Mouse (Mus musculus) kidney, postnatal 14 days (tissue): ENCODE results near the gene Bad.

Experiments used
- DNase-seq: peaks from one replicate; pipeline ENCODE4 v3.0.0; 2022; ENCODE audit warnings: mixed read lengths

Bad gene

DNA sequence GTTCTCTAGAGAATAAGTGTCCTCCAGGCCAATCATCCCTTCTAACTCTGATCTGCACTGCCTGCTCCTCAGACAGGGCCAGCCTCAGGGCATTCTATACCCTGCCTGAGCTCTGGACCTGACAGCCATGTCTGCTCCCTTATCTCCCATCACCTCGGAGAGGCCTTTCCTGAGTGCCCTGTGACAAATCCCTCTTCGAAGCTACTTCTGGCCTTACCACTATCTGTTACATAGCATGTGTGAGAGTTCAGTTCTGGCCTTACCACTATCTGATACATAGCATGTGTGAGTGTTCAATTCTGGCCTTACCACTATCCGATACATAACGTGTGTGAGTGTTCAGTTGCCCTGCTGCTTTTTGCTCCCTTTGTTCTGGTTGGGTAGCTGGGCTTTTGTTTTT, 26.4 kb upstream of the Bad start:
- DNase-seq: no peak

DNA sequence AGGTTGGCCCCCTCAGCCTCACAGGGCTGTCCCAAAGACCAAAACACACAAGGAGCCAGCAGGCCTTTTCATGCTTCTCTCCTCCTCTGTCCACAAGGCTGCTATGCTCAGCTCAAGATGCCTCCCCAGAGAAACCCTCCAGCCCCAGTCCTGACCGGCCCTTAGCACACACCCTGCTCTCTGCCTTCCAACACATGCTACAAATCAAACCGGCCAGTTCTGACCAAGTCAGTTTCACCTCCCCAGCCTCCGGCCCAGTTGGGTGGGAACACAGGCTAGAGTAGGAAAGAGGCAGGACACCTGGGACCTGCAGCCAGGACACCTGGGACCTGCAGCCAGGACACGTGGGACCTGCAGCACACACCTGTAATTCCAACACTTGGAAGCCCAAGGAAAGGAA, 25.2 kb upstream of the Bad start:
- no peak for DNase-seq

DNA sequence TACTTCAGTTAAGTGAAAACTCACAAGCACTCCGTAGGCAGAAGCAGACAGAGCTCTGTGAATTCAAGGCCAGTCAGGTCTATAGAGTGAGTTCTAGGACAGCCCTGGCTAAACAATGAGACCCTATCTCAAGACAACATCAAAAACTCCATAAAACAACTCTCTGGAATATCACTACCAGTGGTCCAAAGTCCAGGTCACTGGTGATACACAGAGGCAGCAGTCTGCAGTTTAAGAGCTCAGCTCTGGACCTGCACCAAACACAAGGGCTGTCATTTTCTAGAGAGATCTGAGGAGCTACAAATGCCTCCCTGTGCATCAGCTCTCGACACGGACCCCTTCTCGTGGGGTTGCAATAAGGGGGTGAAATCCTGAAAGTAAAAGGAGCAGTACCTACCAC, 23.3 kb upstream of the Bad start:
- no peak for DNase-seq

DNA sequence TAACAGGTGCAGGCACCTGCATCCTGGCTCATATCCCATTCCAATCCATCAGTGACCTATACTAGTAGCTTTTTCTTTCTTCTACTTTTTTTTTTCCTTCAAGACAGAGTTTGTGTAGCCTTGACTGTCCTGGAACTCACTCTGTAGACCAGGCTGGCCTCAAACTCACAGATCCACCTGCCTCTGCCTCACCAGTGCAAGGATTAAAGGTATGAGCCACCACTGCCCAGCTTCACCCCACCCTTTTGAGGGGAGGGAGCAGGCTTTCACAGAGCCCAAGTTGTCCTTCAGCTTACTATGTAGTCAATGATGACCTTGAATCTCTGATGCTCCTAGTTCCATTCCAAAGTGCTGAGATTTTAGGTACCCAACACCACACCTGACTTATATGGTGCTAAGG, 22.2 kb upstream of the Bad start:
- DNase-seq: no peak

DNA sequence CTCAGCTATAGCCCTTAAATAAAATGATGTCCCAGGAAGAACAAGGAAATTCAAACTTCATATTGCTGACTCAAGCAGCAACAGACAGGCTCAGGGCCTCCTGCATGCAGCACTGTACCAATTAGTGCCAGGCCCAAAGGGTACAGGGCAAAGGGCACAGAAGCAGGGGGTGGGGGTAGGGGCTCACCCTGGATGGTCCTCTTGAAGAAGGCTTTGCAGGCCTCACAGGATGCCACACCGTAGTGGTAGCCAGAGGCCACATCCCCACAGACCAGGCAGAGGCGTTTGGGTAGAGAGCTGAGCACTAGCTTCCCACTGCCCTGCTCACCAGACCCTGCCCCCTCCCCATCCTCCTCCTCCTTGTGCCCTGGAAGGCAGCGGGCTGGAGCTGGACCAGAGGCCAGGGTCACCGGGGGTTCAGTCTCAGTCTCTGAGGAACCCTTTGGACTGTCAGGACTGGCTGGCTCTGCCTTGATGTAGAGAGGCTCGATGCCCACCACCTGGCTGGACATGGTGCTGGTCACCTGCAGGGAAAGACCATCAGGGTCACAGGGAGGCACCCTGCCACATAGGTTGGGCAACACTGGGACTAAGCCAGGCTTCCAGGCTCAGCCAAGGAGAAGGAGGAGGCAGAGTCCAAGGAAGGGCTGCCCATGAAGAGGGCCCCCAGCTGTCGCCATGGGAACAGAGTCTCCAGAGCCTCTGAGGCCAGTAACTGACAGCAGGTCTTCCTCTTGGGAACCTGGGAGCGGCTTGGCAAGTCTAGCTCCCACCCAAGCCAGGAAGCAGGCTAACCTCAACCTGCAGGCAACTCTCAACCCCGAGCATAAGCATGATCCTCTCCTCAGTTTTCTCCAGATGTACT, 21.6 kb upstream of the Bad start:
- DNase-seq: peak; percentile 85

DNA sequence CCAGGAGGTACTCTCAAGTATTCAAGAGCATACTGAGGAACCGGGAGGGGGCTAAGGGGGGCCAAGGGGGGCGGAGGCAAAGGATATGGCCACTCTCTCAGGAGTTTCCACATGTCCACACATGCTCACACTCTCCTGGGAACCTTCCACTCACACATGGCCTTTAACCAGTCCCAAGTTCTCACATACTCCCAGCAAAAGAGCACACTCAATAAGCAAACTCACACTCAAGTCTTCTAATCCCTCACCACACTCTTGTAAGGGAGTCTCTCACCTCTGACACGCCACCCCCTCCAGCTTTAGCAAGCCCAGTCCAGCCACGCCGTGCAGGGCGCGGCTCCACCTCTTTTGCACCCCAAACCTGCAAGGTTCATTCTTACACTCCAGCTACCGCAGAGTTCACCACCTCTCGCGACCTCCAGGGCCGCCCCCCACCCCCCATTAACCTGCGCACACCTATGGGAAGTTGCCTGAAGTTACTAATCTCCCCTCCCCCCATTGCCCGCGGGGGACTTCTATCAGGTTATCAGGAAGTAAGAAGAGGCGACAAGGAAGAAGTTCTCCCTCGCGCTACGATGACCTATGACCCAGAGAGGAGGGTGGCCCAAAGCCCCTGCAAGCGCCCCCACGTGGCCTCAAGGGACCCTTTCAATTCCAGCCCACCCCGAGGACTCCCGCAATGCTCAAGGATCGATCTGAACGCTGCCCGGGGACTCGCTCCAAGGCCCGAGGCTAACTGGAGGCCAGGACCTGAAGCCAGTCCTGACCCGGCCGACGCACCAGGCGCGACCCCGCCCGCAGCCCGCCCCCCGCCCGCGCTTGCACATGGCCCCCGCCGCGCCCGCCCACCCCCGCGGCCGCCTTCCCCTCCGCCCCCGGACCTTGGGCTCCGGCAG, 20.7 kb upstream of the Bad start:
- no peak for DNase-seq

DNA sequence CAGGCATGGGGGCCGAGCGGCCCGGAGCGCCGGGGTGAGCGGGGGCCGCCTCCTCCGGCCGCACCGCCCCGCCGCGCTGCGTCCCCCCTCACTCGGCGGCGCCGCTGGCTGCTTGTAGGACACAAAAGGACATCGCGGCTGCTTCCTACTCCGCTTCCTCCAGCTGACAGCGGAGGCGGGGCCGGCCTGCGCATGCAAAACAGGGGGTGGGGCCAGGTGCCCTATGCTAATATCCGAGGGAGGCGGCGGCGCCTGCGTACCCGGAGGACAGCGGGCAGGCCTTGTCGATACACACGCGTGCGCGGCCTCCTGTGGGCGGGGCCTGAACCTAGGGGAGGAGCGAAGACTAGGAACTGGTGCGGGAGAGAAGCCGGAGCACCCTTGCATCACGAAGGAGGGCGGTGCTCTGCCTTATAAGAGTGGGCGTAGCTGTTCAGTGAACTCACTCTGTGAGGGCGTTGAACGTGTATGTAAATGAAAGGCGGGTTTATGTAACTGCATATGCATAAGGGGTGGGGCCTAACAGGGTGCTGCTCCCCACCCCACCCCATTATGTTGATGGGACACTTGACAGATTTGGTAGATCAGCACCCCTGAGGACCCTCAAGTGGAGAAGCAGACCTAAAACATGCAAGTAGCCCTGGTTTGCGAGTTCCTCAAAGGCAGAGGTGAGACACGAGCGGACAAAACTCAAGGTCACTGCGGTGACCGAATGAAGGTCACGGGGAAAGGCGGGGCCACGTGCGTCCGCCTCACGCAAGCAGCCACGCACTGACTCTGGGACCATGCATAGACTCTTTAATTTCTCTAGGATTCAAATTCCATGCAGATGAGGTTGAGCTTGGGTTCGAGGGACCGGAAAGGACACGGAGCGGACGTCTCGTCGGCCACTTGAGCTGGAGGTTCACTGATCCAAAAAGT, 19.8 kb upstream of the Bad start, which contains the start of gene Esrra:
TSS of gene Esrra (minus strand) at position 167 of the 921 bp plus-strand sequence.
- peak; percentile 100 for DNase-seq

DNA sequence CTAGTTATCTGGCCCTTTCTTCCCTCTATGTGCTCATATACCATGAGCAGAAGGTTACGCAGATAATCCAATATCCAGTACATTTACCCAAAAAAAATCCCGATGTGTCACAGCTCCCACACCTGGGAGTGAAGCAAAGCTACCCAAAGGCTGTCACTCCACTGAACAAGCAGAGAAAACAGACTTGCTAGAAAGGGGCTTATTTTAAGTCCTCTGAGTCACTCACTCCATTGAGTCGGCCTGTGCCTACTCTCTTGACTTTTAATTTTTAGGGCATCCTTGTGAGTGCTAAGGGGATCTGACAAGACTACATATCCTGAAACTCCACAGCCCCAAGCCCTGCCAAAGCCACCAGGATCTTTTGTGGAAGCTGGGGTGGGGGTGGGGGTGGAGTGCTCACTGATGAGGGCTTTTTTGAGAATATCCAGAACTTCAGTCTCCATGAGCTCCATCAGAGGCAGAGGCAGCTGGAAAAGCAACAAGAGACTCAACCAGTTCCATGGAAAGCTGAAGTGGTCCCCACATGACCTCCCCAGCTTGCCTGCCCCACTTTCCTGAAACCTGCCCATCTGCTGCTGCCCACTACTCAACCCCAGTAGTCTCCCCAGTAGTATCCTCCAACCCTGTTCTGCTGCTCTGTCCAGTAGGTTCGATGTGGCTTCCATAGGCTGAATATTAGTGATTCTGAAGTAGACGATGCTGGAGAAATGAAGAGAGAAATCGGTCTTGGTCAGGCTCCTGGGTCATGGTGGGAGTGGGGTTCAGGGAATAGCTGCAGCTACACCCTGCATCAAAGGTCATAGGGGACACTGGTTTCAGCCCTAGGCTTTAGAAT, 18.5 kb upstream of the Bad start:
- no peak for DNase-seq

DNA sequence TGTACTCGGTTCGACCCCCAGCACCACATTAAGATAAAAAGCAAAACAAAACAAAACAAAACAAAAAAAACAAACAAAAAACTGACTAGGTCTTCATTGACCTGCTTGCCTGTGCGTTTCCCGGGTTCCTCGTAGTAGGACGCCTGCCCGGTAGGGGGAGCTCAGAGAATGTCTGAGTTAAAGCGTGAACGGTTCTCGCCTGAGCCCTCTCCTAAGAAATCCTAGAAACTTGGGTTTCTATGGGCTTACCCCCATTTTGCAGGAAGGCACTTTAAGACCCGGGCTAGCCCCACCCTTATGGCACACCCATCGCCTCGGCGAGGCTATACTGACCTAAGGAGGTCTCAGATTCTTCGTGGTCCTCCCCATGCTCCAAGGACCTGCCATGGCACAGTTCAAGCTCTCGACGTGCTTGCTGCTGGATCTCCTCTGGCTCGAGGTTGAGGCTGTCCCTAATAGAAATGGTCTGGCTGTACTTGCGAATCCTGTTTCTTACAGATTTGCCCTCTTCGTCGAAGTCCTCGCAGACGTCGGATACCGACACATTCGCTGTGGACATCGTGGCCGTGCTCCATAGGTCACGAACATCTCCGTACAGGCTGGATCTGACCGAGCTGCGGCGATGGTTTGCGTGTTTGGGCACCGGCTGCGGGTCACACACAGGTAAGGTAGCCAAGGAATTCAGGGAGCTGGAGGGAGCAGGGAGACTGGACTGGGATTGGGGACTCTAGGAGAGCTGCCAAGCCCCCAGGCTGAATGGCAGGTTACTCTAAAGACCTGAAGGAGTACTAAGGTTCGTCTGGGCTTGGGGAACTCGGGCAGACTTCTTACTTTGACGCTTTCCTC, 17.0 kb upstream of the Bad start:
- peak; percentile 91 for DNase-seq

DNA sequence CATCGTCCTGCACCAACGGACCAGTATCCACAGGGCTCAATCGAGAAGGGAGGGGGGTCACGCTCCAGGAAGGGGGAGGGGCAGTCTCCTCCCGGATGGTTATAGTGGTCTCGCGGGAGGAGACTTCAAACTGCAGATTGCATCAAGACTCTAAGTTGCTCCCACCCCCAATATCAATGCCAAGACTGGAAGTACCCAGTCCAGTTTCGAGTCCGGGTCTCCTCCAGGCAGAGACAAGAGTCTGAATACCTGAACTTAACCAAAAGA, 16.4 kb upstream of the Bad start, which contains the start of gene Catsperz:
TSS of gene Catsperz (minus strand) at position 74 of the 267 bp plus-strand sequence.
- DNase-seq: no peak

DNA sequence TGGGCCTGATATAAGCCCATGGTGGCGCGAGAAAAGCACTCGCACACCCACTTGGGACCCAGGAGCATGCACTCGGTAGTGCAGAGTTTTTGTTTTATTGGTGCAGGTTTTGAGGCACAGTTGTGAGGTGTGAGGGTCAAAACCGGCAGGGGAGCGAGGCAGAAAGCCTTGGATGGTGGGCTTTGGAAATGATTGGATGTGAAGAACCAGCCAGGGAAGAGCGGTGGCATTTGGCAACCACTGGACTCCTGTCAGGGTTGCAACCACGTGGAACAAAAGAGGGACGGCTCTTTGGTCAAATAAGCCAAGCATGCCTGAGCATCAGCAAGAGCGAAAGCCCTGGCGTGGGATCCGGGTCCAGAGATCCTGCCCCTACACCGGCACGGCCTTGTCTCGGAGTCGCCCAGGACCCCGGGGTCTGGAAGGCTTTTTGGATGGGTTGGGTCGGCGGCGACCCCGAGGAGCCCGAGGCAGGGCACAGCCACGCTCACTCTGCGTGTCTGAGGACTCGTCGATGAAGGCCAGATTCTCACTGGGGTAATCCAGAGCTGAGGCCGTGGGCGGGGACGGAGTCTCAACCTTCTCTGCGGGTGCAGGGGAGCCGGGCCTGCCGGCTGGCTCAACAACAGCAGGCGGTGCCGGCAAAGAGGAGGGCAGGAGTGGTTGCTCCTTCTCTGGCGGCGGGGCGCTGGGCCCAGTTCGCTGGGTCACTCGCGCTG, 15.9 kb upstream of the Bad start:
- DNase-seq: no peak

DNA sequence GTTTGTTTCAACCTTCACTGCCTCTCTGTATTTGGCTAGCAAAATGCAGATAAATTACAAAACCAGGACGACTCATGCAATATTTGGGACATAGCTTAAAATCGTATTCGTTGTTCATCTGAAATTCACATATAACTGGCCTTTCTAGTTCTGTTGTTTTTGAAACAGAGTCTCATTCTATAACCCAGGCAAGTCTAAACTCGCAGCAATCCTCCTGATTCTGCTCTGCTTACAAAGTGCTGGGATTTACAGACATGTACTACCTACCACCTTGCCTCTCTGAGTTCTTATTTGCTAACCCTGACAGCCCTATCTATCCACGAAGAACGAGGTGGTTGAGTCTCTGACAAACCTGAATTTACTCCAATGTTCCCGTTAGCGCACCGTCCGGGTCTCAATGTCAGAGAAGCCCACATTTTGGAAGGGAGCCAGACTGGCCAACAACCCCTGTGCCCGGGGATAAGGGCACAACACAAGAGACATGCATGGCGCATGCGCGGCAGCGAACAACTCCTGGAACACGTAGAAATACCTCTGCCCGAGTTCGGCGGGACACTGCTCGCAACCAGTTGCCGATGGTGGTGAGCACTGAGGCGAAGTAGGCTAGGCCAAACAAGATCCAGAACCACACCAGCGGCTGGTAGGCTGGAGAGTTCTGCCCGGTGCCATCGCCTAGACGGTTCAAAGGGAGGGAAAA, 15.0 kb upstream of the Bad start:
- DNase-seq: peak; percentile 74

DNA sequence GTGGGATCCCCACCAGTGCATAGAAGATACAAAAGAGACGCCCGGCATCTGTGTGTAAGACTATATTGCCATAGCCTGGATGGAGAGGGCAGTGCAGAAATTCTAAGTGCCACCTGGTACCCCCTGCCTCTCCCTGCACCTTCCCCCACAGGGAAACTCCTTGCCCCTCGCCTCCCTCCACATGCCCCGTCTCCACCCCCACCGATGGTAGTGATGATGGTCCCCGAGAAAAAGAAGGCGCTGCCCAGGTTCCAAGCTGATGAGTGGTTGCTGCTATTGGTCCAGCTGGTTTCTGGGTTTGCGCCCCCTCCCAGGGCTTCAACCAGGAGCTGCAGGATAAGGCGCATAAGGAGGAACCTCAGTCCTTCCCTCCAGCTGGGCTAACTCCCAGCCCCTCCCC, 13.6 kb upstream of the Bad start:
- no peak for DNase-seq

DNA sequence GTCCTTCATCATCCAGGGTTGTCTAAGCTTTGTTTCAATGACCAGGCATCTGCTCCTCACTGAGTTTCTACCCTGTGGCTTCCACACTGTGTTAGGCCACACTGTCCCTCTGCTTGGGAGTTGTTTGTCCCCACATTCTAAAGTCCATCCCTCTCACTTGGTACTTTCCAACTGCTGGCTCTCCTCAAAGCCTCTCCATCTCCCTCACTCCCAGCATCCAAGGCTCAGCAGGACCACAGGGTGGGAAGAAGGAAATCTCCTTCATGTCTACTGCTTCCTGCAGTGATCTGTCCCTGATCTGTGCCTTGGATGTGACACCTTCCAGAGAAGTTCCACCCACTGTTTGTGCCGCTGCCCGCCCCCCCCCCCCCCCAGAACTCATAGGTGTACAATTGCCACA, 10.7 kb upstream of the Bad start:
- no peak for DNase-seq

DNA sequence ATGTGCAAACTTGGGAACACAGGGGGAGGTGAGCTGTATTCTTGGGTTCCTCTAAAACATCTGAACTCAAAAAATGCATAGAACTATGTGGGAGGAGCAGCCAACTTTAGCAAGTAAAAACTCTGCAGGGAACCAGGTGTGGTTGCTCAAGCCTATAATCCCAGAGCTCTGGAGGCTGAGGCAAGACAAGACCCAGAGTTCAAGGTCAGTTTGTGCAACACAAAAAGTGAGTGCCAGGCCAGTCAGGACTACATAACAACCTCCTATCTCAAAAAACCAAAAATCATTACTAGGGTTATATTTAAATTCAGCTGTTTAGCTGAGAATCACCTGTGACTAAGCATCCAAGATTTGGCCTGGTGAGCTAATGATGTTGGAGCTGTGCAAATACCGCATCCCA, 9.6 kb upstream of the Bad start:
- DNase-seq: no peak

DNA sequence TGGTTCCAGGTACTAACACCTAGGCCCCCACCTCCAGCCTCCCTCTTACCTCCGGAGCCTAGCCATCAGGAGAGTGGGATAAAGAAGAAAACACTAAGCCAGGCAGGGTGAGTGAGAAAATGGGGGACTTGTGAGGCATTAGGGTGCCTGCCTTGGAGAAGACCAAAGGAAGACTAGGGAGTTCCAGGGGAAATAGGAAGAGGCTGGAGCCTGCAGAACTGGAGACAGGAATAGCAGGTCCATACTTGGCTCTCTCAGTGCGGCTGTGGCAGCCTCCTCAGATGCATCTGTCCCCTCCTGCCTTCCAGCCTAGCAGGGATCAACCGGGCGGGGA, 8.6 kb upstream of the Bad start:
- no peak for DNase-seq

DNA sequence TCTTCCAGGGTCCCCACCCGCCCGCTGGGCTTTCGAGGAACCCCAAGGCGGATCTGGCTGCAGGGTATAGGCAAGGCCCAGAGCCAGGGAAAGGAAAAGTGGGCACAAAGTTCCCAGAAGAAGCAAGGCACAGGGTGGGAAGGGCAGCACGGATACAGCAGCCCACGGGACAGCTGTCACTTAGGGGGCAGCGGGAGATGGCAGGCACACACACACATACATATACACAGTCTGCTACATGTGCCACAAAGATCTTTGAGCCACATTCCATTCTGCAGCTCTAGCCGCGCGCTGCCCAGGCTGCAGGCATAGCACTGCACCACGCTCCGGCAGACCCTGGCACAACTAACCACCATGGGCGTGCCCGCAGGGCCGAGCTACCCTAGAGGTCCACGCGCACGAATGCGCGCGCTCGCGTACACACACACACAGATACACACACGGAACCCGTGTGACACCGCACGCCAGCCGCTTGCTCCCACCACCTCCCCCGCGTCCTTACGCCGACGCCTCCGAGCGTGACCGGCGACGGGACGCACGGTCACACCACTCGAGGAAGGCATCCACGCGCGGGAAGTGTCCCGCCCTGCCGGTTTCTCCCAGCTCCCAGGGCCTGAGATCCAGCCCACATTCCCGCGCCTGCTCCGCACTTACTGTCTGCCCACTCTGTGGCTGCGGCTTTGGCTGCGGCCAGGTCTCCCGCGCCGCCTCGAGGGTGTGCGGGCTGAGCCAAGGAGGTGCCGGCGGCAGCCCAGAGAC, 8.0 kb upstream of the Bad start:
- DNase-seq: peak; percentile 56

DNA sequence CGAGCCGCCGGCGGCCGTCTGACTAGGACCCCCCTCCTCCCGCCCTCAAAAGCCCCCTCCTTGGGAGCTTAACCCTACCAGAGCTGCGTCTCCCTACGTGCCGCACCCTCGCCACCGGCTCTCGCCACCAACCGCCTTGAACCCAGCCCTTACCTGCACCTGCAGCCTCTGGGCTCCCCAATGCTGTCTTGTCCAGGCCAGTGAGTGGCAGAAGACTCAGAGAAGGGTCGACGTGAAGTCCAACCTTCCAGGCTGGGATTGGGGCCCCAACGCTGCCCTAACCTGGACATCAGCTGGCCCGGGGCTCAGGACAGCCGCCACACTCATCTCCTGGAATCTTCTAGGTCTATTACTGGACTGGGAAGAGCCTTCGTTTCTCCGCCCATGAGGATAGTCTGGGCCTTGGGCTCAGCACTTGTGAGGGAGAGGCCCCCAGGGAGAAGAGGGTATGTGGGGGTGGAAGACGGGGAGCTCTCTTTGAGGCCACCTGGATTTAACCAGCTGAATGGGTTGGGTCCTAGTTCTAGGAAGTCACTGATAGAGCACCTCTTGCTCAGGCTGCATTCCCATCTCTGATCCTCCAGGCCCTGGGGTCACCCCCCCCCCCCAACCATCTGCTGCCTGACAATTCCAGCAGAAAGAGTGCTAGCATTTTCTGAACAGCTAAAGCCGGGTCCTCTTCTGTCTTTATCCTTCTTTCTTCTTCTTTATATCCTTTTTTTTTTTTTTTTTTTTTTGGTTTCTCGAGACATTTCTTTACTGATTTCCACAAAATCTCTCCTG, 7.3 kb upstream of the Bad start, which contains the start of gene Kcnk4:
TSS of gene Kcnk4 (minus strand) at position 321 of the 783 bp plus-strand sequence.
- DNase-seq: no peak
